Mouse (Mus musculus) hindbrain, embryonic 10.5 days (tissue): ENCODE measurements around the gene Nup188. TPM values are rescaled to one million over a fixed set of nuclear protein-coding genes. Genes with fewer than 3 reads are reported as not detected.

Experiments used
- DNase-seq: peaks from one replicate; pipeline ENCODE4 v3.0.0-alpha.2; 2017; ENCODE audit warnings: low spot score
- H3K27ac ChIP-seq: fragments of 300-500 bp; sonication (generic); 2 replicates; pipeline ENCODE4 v1.5.1; 2016; ENCODE audit warnings: mild to moderate bottlenecking, moderate library complexity
- H3K27me3 ChIP-seq: fragments of 300-500 bp; sonication (generic); 2 replicates; pipeline ENCODE4 v1.6.1; 2016; ENCODE audit warnings: mild to moderate bottlenecking; ENCODE audit not compliant: poor library complexity, insufficient read depth, severe bottlenecking
- H3K36me3 ChIP-seq: fragments of 300-500 bp; sonication (generic); 2 replicates; pipeline ENCODE4 v1.6.1; 2016; ENCODE audit warnings: mild to moderate bottlenecking, moderate library complexity
- H3K4me1 ChIP-seq: fragments of 300-500 bp; sonication (generic); replicated peaks from 2 replicates; pipeline ENCODE4 v1.6.1; 2016; ENCODE audit warnings: mild to moderate bottlenecking
- H3K4me3 ChIP-seq: fragments of 300-500 bp; sonication (generic); 2 replicates; pipeline ENCODE4 v1.5.1; 2016; ENCODE audit warnings: mild to moderate bottlenecking, moderate library complexity
- H3K9me3 ChIP-seq: fragments of 300-500 bp; sonication (generic); 2 replicates; pipeline ENCODE4 v1.6.1; 2016; ENCODE audit warnings: mild to moderate bottlenecking, moderate library complexity
- WGBS: fragments of 180-500 bp; shearing (Covaris S2); methylation state at CpG from one replicate; pipeline ENCODE4 v1.1.7; 2016; 5-methylcytosine and 5-hydroxymethylcytosine counted together
- polyA plus RNA-seq: library from polyadenylated mRNA; unstranded; fragments of >200 nt; fragmentation: Nextera tagmentation; extraction: Ambion mirVana; gene quantifications from 2 replicates; pipeline ENCODE4 v1.2.1, GENCODE M21; 2016

Gene Nup188
- polyA plus RNA-seq, 1 experiment from 2014 or later, result 62.6 TPM

DNA sequence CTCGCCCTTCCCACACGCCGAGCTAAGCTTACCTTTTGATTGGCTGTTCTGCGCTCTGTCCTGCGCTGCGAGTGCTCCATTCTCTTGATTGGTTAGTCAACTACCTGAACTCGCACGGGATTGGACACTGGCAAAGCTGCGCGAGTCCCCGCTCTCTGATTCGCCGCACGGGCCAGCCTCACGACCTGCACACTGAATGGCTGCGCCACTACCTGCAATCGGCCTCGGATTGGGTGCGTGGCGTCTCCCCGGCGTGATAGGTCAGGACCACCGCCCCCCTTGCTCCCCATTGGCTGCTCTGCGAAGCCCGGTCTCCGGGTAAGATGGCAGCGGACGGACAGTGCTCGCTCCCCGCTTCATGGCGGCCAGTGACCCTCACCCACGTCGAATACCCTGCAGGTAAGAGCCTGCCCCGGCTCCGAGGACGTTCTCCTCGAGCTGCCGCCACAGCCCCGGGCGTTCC lies 105.9 kb downstream of the Nup188 start, which contains the start of gene Dolpp1:
TSS of gene Dolpp1 (plus strand) at position 141 of the 463 bp plus-strand sequence.
- peak within 1 kb of the TSS; percentile 89 for H3K4me3 ChIP-seq
- peaks cover 35% of the 10 kb centered on the region for H3K4me1 ChIP-seq
- peak within 1 kb of the TSS; percentile 93 for H3K27ac ChIP-seq
- H3K9me3 ChIP-seq, result no peaks in the 10 kb centered on the region
- peaks cover 37% of the 10 kb centered on the region for H3K36me3 ChIP-seq
- under 1% methylated on average over 40 of the region's 40 CpGs for WGBS
- H3K27me3 ChIP-seq, result no peaks in the 10 kb centered on the region
- DNase-seq, result peak; percentile 99

DNA sequence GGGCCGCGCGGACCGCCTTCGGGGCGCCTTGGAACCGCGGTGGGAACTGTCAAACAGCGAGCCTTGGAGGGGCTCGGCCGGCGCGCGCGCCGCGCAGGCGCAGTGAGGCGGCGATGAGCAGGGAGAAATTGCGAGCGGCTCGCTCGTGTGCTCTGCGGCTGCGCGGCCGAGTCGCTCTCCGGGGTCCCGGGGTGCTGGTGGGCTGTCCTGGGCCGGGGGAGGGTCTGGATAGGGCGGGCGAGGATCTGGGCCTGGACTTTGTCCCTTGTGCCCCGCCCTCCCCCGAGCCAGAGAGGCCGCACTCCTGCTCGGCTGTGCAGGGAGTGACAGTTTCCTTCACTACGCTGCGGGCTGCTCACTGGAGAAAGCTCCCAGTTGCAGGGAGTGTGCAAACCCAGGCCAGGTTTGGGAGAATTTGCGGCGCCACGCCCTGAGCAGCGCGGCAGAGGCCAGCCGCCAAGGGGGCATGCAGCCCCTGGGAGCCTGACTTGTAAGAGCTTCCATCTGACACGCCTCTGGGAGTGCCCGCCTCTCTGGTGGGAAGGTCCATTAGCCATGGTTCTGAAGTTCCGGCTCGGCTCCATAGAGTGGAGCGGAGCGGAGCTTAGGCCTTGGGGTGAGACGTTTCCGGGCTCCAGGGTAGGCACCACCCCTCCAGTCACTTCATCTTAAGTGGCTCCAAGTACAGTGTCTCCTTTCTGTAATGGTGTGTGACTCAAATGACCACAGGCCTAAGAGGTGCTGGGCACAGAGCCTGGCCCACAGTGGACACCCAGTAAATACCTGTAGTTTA lies 106.6 kb downstream of the Nup188 start:
- Histone ChIP-seq H3K27ac (peak overlapping the region; percentile 93), H3K9me3 (no peaks in the 10 kb centered on the region), H3K36me3 (peaks cover 43% of the 10 kb centered on the region), H3K4me1 (peaks cover 41% of the 10 kb centered on the region), H3K27me3 (no peaks in the 10 kb centered on the region), H3K4me3 (peak overlapping the region; percentile 89)
- peak; percentile 93 for DNase-seq
- under 1% methylated on average over 54 of the region's 54 CpGs for WGBS

DNA sequence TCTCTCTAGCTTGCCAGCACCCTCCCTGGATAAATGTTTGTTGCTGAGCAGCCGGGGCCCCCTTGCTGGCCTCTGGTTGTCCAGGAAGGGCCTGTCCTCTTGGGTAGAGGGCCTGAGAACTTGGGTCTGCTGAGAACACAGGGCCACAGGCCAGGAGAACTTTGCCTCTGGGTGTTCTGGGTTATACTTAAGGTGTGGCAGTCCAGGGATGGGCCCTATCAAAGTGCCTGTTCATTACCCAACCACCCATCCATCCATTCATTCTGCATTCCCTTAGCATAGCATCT lies 107.1 kb downstream of the Nup188 start:
- WGBS, result 70% methylated on average over 1 of the region's 1 CpGs

More for the DNA sequence above, 107.1 kb downstream of the Nup188 start:
- Histone ChIP-seq H3K27ac (peak overlapping the region; percentile 93), H3K4me1 (peaks cover 46% of the 10 kb centered on the region), H3K9me3 (no peaks in the 10 kb centered on the region), H3K36me3 (peaks cover 49% of the 10 kb centered on the region), H3K4me3 (peak overlapping the region; percentile 89), H3K27me3 (no peaks in the 10 kb centered on the region)
- no peak for DNase-seq

Other genes with a start within 250 kb of the Nup188 start
- 27.3 and 36.7 TPM in 2 replicates for gene Wdr34, start 237.5 kb upstream of the Nup188 start, polyA plus RNA-seq
- gene Set, start 229.0 kb upstream of the Nup188 start, polyA plus RNA-seq, result 607 and 799 TPM in 2 replicates
- 9.7 TPM in 2 replicates for gene Pkn3, start 208.7 kb upstream of the Nup188 start, polyA plus RNA-seq
- 37.6 and 41.5 TPM in 2 replicates for gene Zdhhc12, start 192.7 kb upstream of the Nup188 start, polyA plus RNA-seq
- 6.5 and 8.7 TPM in 2 replicates for gene Zer1, start 161.8 kb upstream of the Nup188 start, polyA plus RNA-seq
- gene Tbc1d13, start 152.7 kb upstream of the Nup188 start, polyA plus RNA-seq, result 6.9 and 10.2 TPM in 2 replicates
- gene Endog, start 114.9 kb upstream of the Nup188 start, polyA plus RNA-seq, result 15.9 and 17.5 TPM in 2 replicates
- 79.7 and 87.6 TPM in 2 replicates for gene Spout1, start 107.9 kb upstream of the Nup188 start, polyA plus RNA-seq
- 9.0 and 11.4 TPM in 2 replicates for gene Kyat1, start 80.5 kb upstream of the Nup188 start, polyA plus RNA-seq
- gene Lrrc8a, start 48.7 kb upstream of the Nup188 start, polyA plus RNA-seq, result 38.3 and 43.4 TPM in 2 replicates
- gene Gm28035, start 45.8 kb upstream of the Nup188 start, polyA plus RNA-seq, result 0.10 TPM in 1 of 2 replicates, not detected in the other
- 3.1 and 5.5 TPM in 2 replicates for gene Phyhd1, start 20.2 kb upstream of the Nup188 start, polyA plus RNA-seq
- gene Gm28038, start 5.4 kb upstream of the Nup188 start, polyA plus RNA-seq, result not detected in 2 replicates
- 25.7 and 26.6 TPM in 2 replicates for gene Dolk, start 63 bp upstream of the Nup188 start, polyA plus RNA-seq
- 80.5 and 89.3 TPM in 2 replicates for gene Sh3glb2, start 72.9 kb downstream of the Nup188 start, polyA plus RNA-seq
- 29.7 and 33.6 TPM in 2 replicates for gene Miga2, start 77.8 kb downstream of the Nup188 start, polyA plus RNA-seq
- 52.9 and 55.6 TPM in 2 replicates for gene Dolpp1, start 105.9 kb downstream of the Nup188 start, polyA plus RNA-seq
- 22.4 and 26.7 TPM in 2 replicates for gene Crat, start 129.4 kb downstream of the Nup188 start, polyA plus RNA-seq
- gene Ptpa, start 129.6 kb downstream of the Nup188 start, polyA plus RNA-seq, result 149 and 151 TPM in 2 replicates
- 3.1 and 3.3 TPM in 2 replicates for gene Ier5l, start 187.8 kb downstream of the Nup188 start, polyA plus RNA-seq